In the genomic region with DNA sequence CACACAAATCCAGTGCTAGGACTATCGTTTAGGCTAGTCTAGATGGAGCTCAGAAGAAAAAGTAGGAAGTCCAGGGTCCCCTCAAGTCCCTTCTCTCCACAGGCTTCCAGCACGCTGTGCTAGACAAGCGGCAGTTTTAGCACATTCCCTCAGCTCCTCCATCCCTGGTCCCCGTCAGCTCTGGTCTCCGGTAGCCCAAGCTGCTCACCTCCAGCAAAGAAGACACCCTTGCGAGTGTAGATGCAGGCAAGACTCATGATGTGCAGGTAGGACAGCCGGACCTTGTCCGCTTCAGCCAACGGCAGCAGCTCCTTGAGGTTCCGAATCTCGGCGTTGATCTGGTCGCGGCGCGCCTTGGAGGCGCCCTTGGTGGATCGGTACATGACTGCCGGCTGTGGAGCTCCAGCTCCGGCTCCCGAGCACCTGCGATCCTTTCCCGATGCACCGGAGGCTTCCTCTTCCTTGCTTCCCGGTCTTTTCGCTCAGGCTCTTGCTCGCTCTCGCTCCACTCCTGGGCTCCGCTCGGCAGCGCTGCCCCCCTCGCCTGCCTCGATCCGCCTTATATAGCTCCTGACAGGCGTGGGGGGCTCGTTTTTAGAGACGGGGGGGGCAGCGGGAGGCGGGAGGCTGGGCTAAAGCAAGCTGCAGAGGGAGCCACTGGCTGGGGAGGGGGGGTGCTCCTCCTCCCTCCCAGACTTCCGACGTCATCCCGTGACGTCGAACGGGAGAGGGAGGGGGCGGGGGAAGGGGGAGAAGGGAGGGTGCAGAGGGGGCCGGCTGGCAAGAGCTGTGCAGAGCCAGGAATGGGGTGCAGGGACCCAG, we compare ENCODE assay signal across 9 mouse cellular contexts. TPM values are rescaled to one million over a fixed set of nuclear protein-coding genes. Genes with fewer than 3 reads are reported as not detected.
A peak's percentile ranks its signal among the peaks of the same experiment; 100 is the strongest.
DNase-seq lines count a peak whose midpoint lies in the region; ATAC-seq lines count a peak whose summit lies in the region.
"Had no signal": no experiment of that assay in that cellular context is flagged by ENCODE, and none has a peak within 500 bp of the region (broad histone marks: within the 10 kb centered on the region; RNA-seq: fewer than 3 reads in every experiment).

No protein-coding gene starts in this region.

- peak overlapping the region; percentile 78 for H3K27ac ChIP-seq in hindbrain, embryonic 16.5 days (ENCODE audit: low read depth, low read length)
- H3K27ac ChIP-seq in midbrain, embryonic 14.5 days (replicated peaks; ENCODE audit: low read depth, low read length) = peak overlapping the region; percentile 66
- no peak overlapping the region for H3K27ac ChIP-seq in kidney, embryonic 14.5 days (ENCODE audit: low read depth, low read length)
- H3K27ac ChIP-seq: liver, embryonic 14.5 days had no signal

- ATAC-seq in hindbrain, embryonic 16.5 days = peak; percentile 83
- ATAC-seq in midbrain, embryonic 14.5 days (ENCODE audit: low FRiP score, low TSS enrichment) = peak; percentile 77
- ATAC-seq in kidney, embryonic 14.5 days (ENCODE audit: low FRiP score, low TSS enrichment) = no peak

- WGBS in hindbrain, embryonic 16.5 days = 11% methylated on average over 45 of the region's 47 CpGs
- 14% methylated on average over 44 of the region's 47 CpGs for WGBS in midbrain, embryonic 14.5 days
- 19% methylated on average over 45 of the region's 47 CpGs for WGBS in kidney, embryonic 14.5 days

- H3K9ac ChIP-seq in hindbrain, embryonic 16.5 days (ENCODE audit: low read depth, low read length) = peak overlapping the region; percentile 70
- H3K9ac ChIP-seq in midbrain, embryonic 14.5 days (replicated peaks; ENCODE audit: low read length) = peak overlapping the region; percentile 65
- H3K9ac ChIP-seq in kidney, embryonic 14.5 days (ENCODE audit: low read depth, low read length) = no peak overlapping the region
- H3K9ac ChIP-seq: liver, embryonic 14.5 days had no signal

- no peaks in the 10 kb centered on the region for H3K36me3 ChIP-seq in hindbrain, embryonic 16.5 days (ENCODE audit: control insufficient read depth, insufficient read depth, low read length)
- H3K36me3 ChIP-seq in midbrain, embryonic 14.5 days (ENCODE audit: control insufficient read depth, insufficient read depth, low read length) = no peaks in the 10 kb centered on the region
- no peaks in the 10 kb centered on the region for H3K36me3 ChIP-seq in kidney, embryonic 14.5 days (ENCODE audit: control insufficient read depth, insufficient read depth, low read length)

- peaks cover 24% of the 10 kb centered on the region for H3K27me3 ChIP-seq in hindbrain, embryonic 16.5 days (replicated peaks; ENCODE audit: control insufficient read depth, insufficient read depth, low read length)
- H3K27me3 ChIP-seq in midbrain, embryonic 14.5 days (ENCODE audit: control insufficient read depth, insufficient read depth, low read length) = peaks cover 59% of the 10 kb centered on the region
- peaks cover 54% of the 10 kb centered on the region for H3K27me3 ChIP-seq in kidney, embryonic 14.5 days (ENCODE audit: control insufficient read depth, insufficient read depth, low read length)

- H3K4me3 ChIP-seq in hindbrain, embryonic 16.5 days (ENCODE audit: low read length) = peak overlapping the region; percentile 56
- peak overlapping the region; percentile 41 for H3K4me3 ChIP-seq in midbrain, embryonic 14.5 days (replicated peaks; ENCODE audit: low read depth, low read length)
- no peak overlapping the region for H3K4me3 ChIP-seq in kidney, embryonic 14.5 days (ENCODE audit: low read length)

- peak; percentile 97 for DNase-seq in brain, adult 2 months (ENCODE audit: low read depth, low spot score)
- DNase-seq in cerebellum, postnatal 36 days = peak; percentile 79 to 85
- peak; percentile 89 for DNase-seq in midbrain, embryonic 14.5 days
- no peak for DNase-seq in adrenal gland, postnatal 36 days
- no peak for DNase-seq in adrenal gland, adult (ENCODE audit: inconsistent age in 2 of 2, low spot score in 1 of 2)
- DNase-seq in MN1 (ENCODE audit: low spot score) = no peak

- peak overlapping the region; percentile 81 for H3K4me2 ChIP-seq in hindbrain, embryonic 16.5 days (ENCODE audit: low read length)
- peak overlapping the region; percentile 66 for H3K4me2 ChIP-seq in midbrain, embryonic 14.5 days (ENCODE audit: low read length)
- no peak overlapping the region for H3K4me2 ChIP-seq in kidney, embryonic 14.5 days (replicated peaks; ENCODE audit: low read depth, low read length)

- H3K4me1 ChIP-seq in hindbrain, embryonic 16.5 days (ENCODE audit: control insufficient read depth, insufficient read depth, low read depth, low read length) = peaks cover 37% of the 10 kb centered on the region
- H3K4me1 ChIP-seq in midbrain, embryonic 14.5 days (ENCODE audit: control insufficient read depth, insufficient read depth, low read length) = peaks cover 31% of the 10 kb centered on the region
- 0 out of 2 replicates have a peak, but pooled peaks cover 3% of the 10 kb centered on the region for H3K4me1 ChIP-seq in kidney, embryonic 14.5 days (ENCODE audit: control insufficient read depth, insufficient read depth, low read length)

- H3K9me3 ChIP-seq in hindbrain, embryonic 16.5 days (ENCODE audit: control insufficient read depth, low read length) = no peaks in the 10 kb centered on the region
- H3K9me3 ChIP-seq in midbrain, embryonic 14.5 days (ENCODE audit: control insufficient read depth, low read length) = no peaks in the 10 kb centered on the region
- no peaks in the 10 kb centered on the region for H3K9me3 ChIP-seq in kidney, embryonic 14.5 days (ENCODE audit: control insufficient read depth, low read length)

RNA-seq across cellular contexts. Expression of a gene that starts 0.5 kb away (rescaled TPM):
- 0.41 and 0.47 TPM in 2 replicates for polyA plus RNA-seq in hindbrain, embryonic 16.5 days (2015; fragmentation: Nextera tagmentation; extraction: Ambion mirVana)
- polyA plus RNA-seq in midbrain, embryonic 14.5 days (2014; fragmentation: Nextera tagmentation; extraction: Ambion mirVana) = 0.24 and 0.58 TPM in 2 replicates
- total RNA-seq in adrenal gland, postnatal 36 days (2021) = under 1 TPM; 0.20 to 0.40 TPM
- polyA plus RNA-seq in kidney, embryonic 14.5 days (2014; fragmentation: Nextera tagmentation; extraction: Ambion mirVana) = not detected in 2 replicates

RNA-seq across cellular contexts. Expression of a gene that starts 27.7 kb away (rescaled TPM):
- polyA plus RNA-seq in hindbrain, embryonic 16.5 days (2015; fragmentation: Nextera tagmentation; extraction: Ambion mirVana) = 91.6 and 106 TPM in 2 replicates
- polyA plus RNA-seq in midbrain, embryonic 14.5 days (2014; fragmentation: Nextera tagmentation; extraction: Ambion mirVana) = 117 and 122 TPM in 2 replicates
- 10 to 100 TPM; 56.7 to 59.1 TPM for total RNA-seq in adrenal gland, postnatal 36 days (2021)
- polyA plus RNA-seq in kidney, embryonic 14.5 days (2014; fragmentation: Nextera tagmentation; extraction: Ambion mirVana) = 137 and 178 TPM in 2 replicates

RNA-seq across cellular contexts. Expression of a gene that starts 34.0 kb away (rescaled TPM):
- 15.0 and 16.6 TPM in 2 replicates for polyA plus RNA-seq in hindbrain, embryonic 16.5 days (2015; fragmentation: Nextera tagmentation; extraction: Ambion mirVana)
- polyA plus RNA-seq in midbrain, embryonic 14.5 days (2014; fragmentation: Nextera tagmentation; extraction: Ambion mirVana) = 6.2 and 8.7 TPM in 2 replicates
- 1 to 10 TPM; 4.5 to 5.3 TPM for total RNA-seq in adrenal gland, postnatal 36 days (2021)
- polyA plus RNA-seq in kidney, embryonic 14.5 days (2014; fragmentation: Nextera tagmentation; extraction: Ambion mirVana) = 3.5 and 7.9 TPM in 2 replicates

RNA-seq across cellular contexts. Expression of a gene that starts 46.7 kb away (rescaled TPM):
- polyA plus RNA-seq in hindbrain, embryonic 16.5 days (2015; fragmentation: Nextera tagmentation; extraction: Ambion mirVana) = 13.5 and 14.6 TPM in 2 replicates
- polyA plus RNA-seq in midbrain, embryonic 14.5 days (2014; fragmentation: Nextera tagmentation; extraction: Ambion mirVana) = 10.7 and 12.2 TPM in 2 replicates
- 1 to 10 TPM; 7.7 to 8.2 TPM for total RNA-seq in adrenal gland, postnatal 36 days (2021)
- polyA plus RNA-seq in kidney, embryonic 14.5 days (2014; fragmentation: Nextera tagmentation; extraction: Ambion mirVana) = 1.5 and 3.8 TPM in 2 replicates

RNA-seq across cellular contexts. Expression of a gene that starts 49.0 kb away (rescaled TPM):
- polyA plus RNA-seq in hindbrain, embryonic 16.5 days (2015; fragmentation: Nextera tagmentation; extraction: Ambion mirVana) = 116 and 133 TPM in 2 replicates
- 69.7 and 77.4 TPM in 2 replicates for polyA plus RNA-seq in midbrain, embryonic 14.5 days (2014; fragmentation: Nextera tagmentation; extraction: Ambion mirVana)
- 10 to 100 TPM; 27.8 to 43.5 TPM for total RNA-seq in adrenal gland, postnatal 36 days (2021)
- polyA plus RNA-seq in kidney, embryonic 14.5 days (2014; fragmentation: Nextera tagmentation; extraction: Ambion mirVana) = 35.7 and 44.8 TPM in 2 replicates

Comparison
In these comparisons a context has a peak if more than half of its experiments do, and no peak if none do; other contexts are left out.
1. DNase-seq: peak in brain, adult 2 months (single experiment), cerebellum, postnatal 36 days (2 of 2) and midbrain, embryonic 14.5 days (single experiment); none in adrenal gland, postnatal 36 days (0 of 2), adrenal gland, adult (0 of 2) and MN1 (single experiment).